Mouse (Mus musculus) forebrain, embryonic 14.5 days (tissue): ENCODE results near the gene Acap2. TPM values are rescaled to one million over a fixed set of nuclear protein-coding genes. Genes with fewer than 3 reads are reported as not detected.
A peak's percentile ranks its signal among the peaks of the same experiment; 100 is the strongest.

Experiments used
- ATAC-seq: fragments of 200-750 bp; cut with Nextera tagmentation; 2 replicates; pipeline ENCODE4 v1.8.0; 2017; ENCODE audit warnings: mild to moderate bottlenecking, moderate library complexity
- DNase-seq: peaks from one replicate; pipeline ENCODE4 v3.0.0-alpha.2; 2015; ENCODE audit warnings: low spot score
- H3K27ac ChIP-seq: fragments of 300-500 bp; sonication (generic); 2 replicates; pipeline ENCODE4 v1.5.1; 2014; ENCODE audit warnings: low read depth, mild to moderate bottlenecking, control low read depth, low read length, moderate library complexity
- H3K27me3 ChIP-seq: fragments of 300-500 bp; sonication (generic); replicated peaks from 2 replicates; pipeline ENCODE4 v1.6.1; 2014; ENCODE audit warnings: low read length, control low read depth, mixed read lengths; ENCODE audit not compliant: control insufficient read depth, insufficient read depth
- H3K36me3 ChIP-seq: fragments of 300-500 bp; sonication (generic); 2 replicates; pipeline ENCODE4 v1.6.1; 2014; ENCODE audit warnings: low read length, control low read depth; ENCODE audit not compliant: control insufficient read depth, insufficient read depth
- H3K4me1 ChIP-seq: fragments of 300-500 bp; sonication (generic); 2 replicates; pipeline ENCODE4 v1.6.1; 2014; ENCODE audit warnings: antibody characterized with exemption, low read length, control low read depth; ENCODE audit not compliant: control insufficient read depth, insufficient read depth
- H3K4me2 ChIP-seq: fragments of 300-500 bp; sonication (generic); 2 replicates; pipeline ENCODE4 v1.6.1; 2014; ENCODE audit warnings: mild to moderate bottlenecking, control low read depth, low read length
- H3K4me3 ChIP-seq: fragments of 300-500 bp; sonication (generic); 2 replicates; pipeline ENCODE4 v1.5.1; 2014; ENCODE audit warnings: low read depth, low read length, control low read depth
- H3K9ac ChIP-seq: fragments of 300-500 bp; sonication (generic); 2 replicates; pipeline ENCODE4 v1.6.1; 2014; ENCODE audit warnings: mild to moderate bottlenecking, low read length, control low read depth, moderate library complexity
- H3K9me3 ChIP-seq: fragments of 300-500 bp; sonication (generic); replicated peaks from 2 replicates; pipeline ENCODE4 v1.6.1; 2016; ENCODE audit warnings: low read length, control low read depth, mixed read lengths; ENCODE audit not compliant: control insufficient read depth
- WGBS: fragments of 180-500 bp; shearing (Covaris S2); extraction: QIAGEN DNeasy Blood & Tissue Kit; methylation state at CpG from one replicate; pipeline ENCODE4 v1.1.7; 2014; 5-methylcytosine and 5-hydroxymethylcytosine counted together
- polyA plus RNA-seq: library from polyadenylated mRNA; unstranded; fragments of >200 nt; fragmentation: Nextera tagmentation; extraction: Ambion mirVana; gene quantifications from 2 replicates; pipeline ENCODE4 v1.2.1, GENCODE M21; 2014

The Acap2 gene
- 11.3 and 15.1 TPM in 2 replicates for polyA plus RNA-seq

- peak within 1 kb of the TSS; percentile 93 for H3K9ac ChIP-seq
- H3K4me2 ChIP-seq, result peak within 1 kb of the TSS; percentile 58
- H3K9me3 ChIP-seq, result no peaks in the 10 kb centered on the region
- DNase-seq (peak; percentile 98), ATAC-seq (peak; percentile 99)
- H3K4me1 ChIP-seq, result peaks cover 9% of the 10 kb centered on the region
- H3K27me3 ChIP-seq, result no peaks in the 10 kb centered on the region
- under 1% methylated on average over 65 of the region's 73 CpGs for WGBS
- no peaks in the 10 kb centered on the region for H3K36me3 ChIP-seq
- H3K27ac ChIP-seq, result peak within 1 kb of the TSS; percentile 93
- H3K4me3 ChIP-seq, result peak within 1 kb of the TSS; percentile 95
Observed at GRCm38 (mm10) chr16:31200790-31201567, at the start of gene Acap2. Acap2 (minus strand) TSS chr16:31201245.

GRCm38 (mm10) chr16:31249401-31249800 lies 48.4 kb upstream of the Acap2 start:
- Histone ChIP-seq H3K9me3 (no peaks in the 10 kb centered on the region), H3K4me1 (no peaks in the 10 kb centered on the region), H3K27me3 (no peaks in the 10 kb centered on the region), H3K4me2 (no peak overlapping the region), H3K4me3 (no peak overlapping the region), H3K27ac (no peak overlapping the region), H3K9ac (no peak overlapping the region), H3K36me3 (peaks cover 10% of the 10 kb centered on the region)
- ATAC-seq (no peak), DNase-seq (no peak)
- 96% methylated on average over 3 of the region's 3 CpGs for WGBS

GRCm38 (mm10) chr16:31248717-31249116 lies 47.7 kb upstream of the Acap2 start:
- Histone ChIP-seq H3K9me3 (no peaks in the 10 kb centered on the region), H3K36me3 (peaks cover 10% of the 10 kb centered on the region), H3K4me2 (no peak overlapping the region), H3K4me3 (no peak overlapping the region), H3K4me1 (no peaks in the 10 kb centered on the region), H3K27ac (no peak overlapping the region), H3K27me3 (no peaks in the 10 kb centered on the region), H3K9ac (no peak overlapping the region)
- WGBS, result 91% methylated on average over 13 of the region's 13 CpGs
- ATAC-seq, result no peak
- no peak for DNase-seq

- Histone ChIP-seq H3K27me3 (no peaks in the 10 kb centered on the region), H3K36me3 (peaks cover 6% of the 10 kb centered on the region; the same call in 1 of the 2 replicates), H3K27ac (no peak overlapping the region), H3K9ac (no peak overlapping the region), H3K4me2 (no peak overlapping the region), H3K4me3 (no peak overlapping the region), H3K9me3 (no peaks in the 10 kb centered on the region), H3K4me1 (no peaks in the 10 kb centered on the region)
- 83% methylated on average over 7 of the region's 7 CpGs for WGBS
- no peak for ATAC-seq
- no peak for DNase-seq
Observed at GRCm38 (mm10) chr16:31247442-31247841, 46.4 kb upstream of the Acap2 start.

GRCm38 (mm10) chr16:31244053-31244452 lies 43.0 kb upstream of the Acap2 start:
- Histone ChIP-seq H3K4me1 (no peaks in the 10 kb centered on the region), H3K9me3 (no peaks in the 10 kb centered on the region), H3K9ac (no peak overlapping the region), H3K27me3 (no peaks in the 10 kb centered on the region), H3K27ac (no peak overlapping the region), H3K36me3 (no peaks in the 10 kb centered on the region), H3K4me3 (no peak overlapping the region), H3K4me2 (no peak overlapping the region)
- DNase-seq, result no peak
- no peak for ATAC-seq
- WGBS, result 88% methylated on average over 3 of the region's 3 CpGs

GRCm38 (mm10) chr16:31241433-31241832 lies 40.4 kb upstream of the Acap2 start:
- H3K4me3 ChIP-seq, result no peak overlapping the region
- DNase-seq (no peak), ATAC-seq (no peak)
- H3K9ac ChIP-seq, result no peak overlapping the region
- H3K4me1 ChIP-seq, result no peaks in the 10 kb centered on the region
- no peaks in the 10 kb centered on the region for H3K36me3 ChIP-seq
- no peaks in the 10 kb centered on the region for H3K9me3 ChIP-seq
- no peak overlapping the region for H3K27ac ChIP-seq
- WGBS, result 88% methylated on average over 9 of the region's 9 CpGs
- H3K27me3 ChIP-seq, result no peaks in the 10 kb centered on the region
- no peak overlapping the region for H3K4me2 ChIP-seq

- H3K9me3 ChIP-seq, result no peaks in the 10 kb centered on the region
- no peak overlapping the region for H3K4me3 ChIP-seq
- no peak overlapping the region for H3K9ac ChIP-seq
- no peaks in the 10 kb centered on the region for H3K36me3 ChIP-seq
- WGBS, result 91% methylated on average over 8 of the region's 8 CpGs
- H3K4me1 ChIP-seq, result no peaks in the 10 kb centered on the region
- no peaks in the 10 kb centered on the region for H3K27me3 ChIP-seq
- ATAC-seq (no peak), DNase-seq (no peak)
- H3K27ac ChIP-seq, result no peak overlapping the region
- no peak overlapping the region for H3K4me2 ChIP-seq
Observed at GRCm38 (mm10) chr16:31240569-31240968, 39.5 kb upstream of the Acap2 start.

GRCm38 (mm10) chr16:31238281-31238680 lies 37.2 kb upstream of the Acap2 start:
- Histone ChIP-seq H3K9ac (no peak overlapping the region), H3K4me2 (no peak overlapping the region), H3K36me3 (no peaks in the 10 kb centered on the region), H3K4me3 (no peak overlapping the region), H3K27me3 (no peaks in the 10 kb centered on the region), H3K4me1 (peaks cover 8% of the 10 kb centered on the region), H3K9me3 (no peaks in the 10 kb centered on the region), H3K27ac (no peak overlapping the region)
- ATAC-seq (no peak), DNase-seq (no peak)
- 78% methylated on average over 5 of the region's 5 CpGs for WGBS

- Histone ChIP-seq H3K4me3 (no peak overlapping the region), H3K36me3 (no peaks in the 10 kb centered on the region), H3K27me3 (no peaks in the 10 kb centered on the region), H3K9me3 (no peaks in the 10 kb centered on the region), H3K9ac (no peak overlapping the region), H3K4me2 (no peak overlapping the region), H3K27ac (no peak overlapping the region), H3K4me1 (peaks cover 8% of the 10 kb centered on the region)
- DNase-seq (no peak), ATAC-seq (no peak)
- WGBS, result 39% methylated on average over 17 of the region's 18 CpGs
Observed at GRCm38 (mm10) chr16:31235457-31236310, 34.6 kb upstream of the Acap2 start.
